Mouse (Mus musculus): ENCODE results near the gene Bcl2. TPM values are rescaled to one million over a fixed set of nuclear protein-coding genes. Genes with fewer than 3 reads are reported as not detected.

Bcl2 gene
- polyA plus RNA-seq (2012; rRNA removed) = 4.5 and 4.7 TPM in 2 replicates

GRCm38 (mm10) chr1:106713621-106714529 lies at the start of gene Bcl2:
Gene Bcl2 (minus strand): TSS chr1:106714274.
- Histone ChIP-seq H3K27ac (ENCODE audit: insufficient read depth, low read length) (peak within 1 kb of the TSS; percentile 64; the same call in 1 of the 2 replicates), H3K4me1 (ENCODE audit: control insufficient read depth, insufficient read depth, low read length) (0 out of 2 replicates have a peak, but pooled peaks cover 1% of the 10 kb centered on the region), H3K4me3 (ENCODE audit: insufficient read depth, low read length) (peak within 1 kb of the TSS; percentile 77)
- TF ChIP-seq POLR2A (IDR thresholded peaks at IDR 0.05; ENCODE audit: extremely low read depth, insufficient read depth, low read length) (no peak), CTCF (IDR thresholded peaks at IDR 0.05; ENCODE audit: extremely low read depth, insufficient read depth, low read length) (no peak)

GRCm38 (mm10) chr1:106760750-106761149 lies 46.7 kb upstream of the Bcl2 start:
- peaks cover 2% of the 10 kb centered on the region; the same call in 1 of the 2 replicates for H3K4me1 ChIP-seq (ENCODE audit: control insufficient read depth, insufficient read depth, low read length)
- TF ChIP-seq POLR2A (IDR thresholded peaks at IDR 0.05; ENCODE audit: extremely low read depth, insufficient read depth, low read length) = no peak
- no peak for TF ChIP-seq CTCF (IDR thresholded peaks at IDR 0.05; ENCODE audit: extremely low read depth, insufficient read depth, low read length)
- no peak overlapping the region for H3K27ac ChIP-seq (ENCODE audit: insufficient read depth, low read length)
- H3K4me3 ChIP-seq (ENCODE audit: insufficient read depth, low read length) = no peak overlapping the region

GRCm38 (mm10) chr1:106759572-106760435 lies 45.7 kb upstream of the Bcl2 start, which contains the start of gene Kdsr:
Gene Kdsr (minus strand): TSS chr1:106759727.
- H3K4me1 ChIP-seq (ENCODE audit: control insufficient read depth, insufficient read depth, low read length) = peaks cover 2% of the 10 kb centered on the region; the same call in 1 of the 2 replicates
- H3K27ac ChIP-seq (ENCODE audit: insufficient read depth, low read length) = peak within 1 kb of the TSS; percentile 19
- peak within 1 kb of the TSS; percentile 70 for H3K4me3 ChIP-seq (ENCODE audit: insufficient read depth, low read length)
- TF ChIP-seq POLR2A (IDR thresholded peaks at IDR 0.05; ENCODE audit: extremely low read depth, insufficient read depth, low read length) (peak; percentile 95), CTCF (IDR thresholded peaks at IDR 0.05; ENCODE audit: extremely low read depth, insufficient read depth, low read length) (no peak)

- H3K27ac ChIP-seq (ENCODE audit: insufficient read depth, low read length) = peak overlapping the region; percentile 19
- peak overlapping the region; percentile 70 for H3K4me3 ChIP-seq (ENCODE audit: insufficient read depth, low read length)
- peaks cover 2% of the 10 kb centered on the region; the same call in 1 of the 2 replicates for H3K4me1 ChIP-seq (ENCODE audit: control insufficient read depth, insufficient read depth, low read length)
- no peak for TF ChIP-seq POLR2A (IDR thresholded peaks at IDR 0.05; ENCODE audit: extremely low read depth, insufficient read depth, low read length)
- no peak for TF ChIP-seq CTCF (IDR thresholded peaks at IDR 0.05; ENCODE audit: extremely low read depth, insufficient read depth, low read length)
Observed at GRCm38 (mm10) chr1:106758734-106759571, 44.9 kb upstream of the Bcl2 start.

DNA sequence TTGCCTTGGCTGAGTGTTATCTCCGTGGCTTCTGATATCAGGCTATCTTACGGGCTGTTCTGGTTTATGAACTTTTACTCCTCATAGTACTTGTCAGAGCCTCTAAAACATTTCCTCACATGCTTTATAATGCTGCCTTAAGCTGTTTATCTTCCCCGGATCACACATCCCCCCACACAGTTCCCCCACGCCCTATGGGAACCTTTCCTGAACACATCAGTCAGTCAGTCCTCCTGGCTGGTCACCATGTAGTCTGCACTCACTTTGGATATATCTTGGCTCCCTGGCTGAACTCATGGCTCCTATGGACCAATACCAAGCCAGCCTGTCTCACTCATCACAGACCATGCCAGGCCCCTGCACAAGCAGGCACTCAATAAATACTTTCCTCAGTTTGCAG lies 42.6 kb upstream of the Bcl2 start:
- Histone ChIP-seq H3K27ac (ENCODE audit: insufficient read depth, low read length) (no peak overlapping the region), H3K4me1 (ENCODE audit: control insufficient read depth, insufficient read depth, low read length) (peaks cover 2% of the 10 kb centered on the region; the same call in 1 of the 2 replicates), H3K4me3 (ENCODE audit: insufficient read depth, low read length) (no peak overlapping the region)
- TF ChIP-seq CTCF (IDR thresholded peaks at IDR 0.05; ENCODE audit: extremely low read depth, insufficient read depth, low read length) (no peak), POLR2A (IDR thresholded peaks at IDR 0.05; ENCODE audit: extremely low read depth, insufficient read depth, low read length) (no peak)

DNA sequence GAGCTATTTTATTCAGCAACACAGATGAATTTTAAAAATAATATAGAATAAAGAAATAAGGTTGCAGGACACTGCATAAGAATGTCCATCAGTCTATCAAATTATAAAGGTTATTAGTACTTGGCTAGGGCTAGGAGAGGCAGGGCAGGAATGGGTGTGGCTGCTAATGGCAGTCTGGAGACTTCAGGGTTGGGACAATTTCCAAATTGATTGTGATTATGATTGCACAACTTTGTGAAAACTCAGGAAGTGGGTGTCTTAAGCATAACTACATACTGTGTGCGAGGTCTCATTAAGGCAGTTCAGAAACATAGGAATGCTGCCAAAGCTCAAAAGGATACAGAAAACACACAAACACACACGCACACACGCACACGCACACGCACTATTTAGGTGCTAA lies 37.9 kb upstream of the Bcl2 start:
- Histone ChIP-seq H3K4me1 (ENCODE audit: control insufficient read depth, insufficient read depth, low read length) (no peaks in the 10 kb centered on the region; the same call in 1 of the 2 replicates), H3K27ac (ENCODE audit: insufficient read depth, low read length) (no peak overlapping the region), H3K4me3 (ENCODE audit: insufficient read depth, low read length) (no peak overlapping the region)
- TF ChIP-seq CTCF (IDR thresholded peaks at IDR 0.05; ENCODE audit: extremely low read depth, insufficient read depth, low read length) (no peak), POLR2A (IDR thresholded peaks at IDR 0.05; ENCODE audit: extremely low read depth, insufficient read depth, low read length) (no peak)

DNA sequence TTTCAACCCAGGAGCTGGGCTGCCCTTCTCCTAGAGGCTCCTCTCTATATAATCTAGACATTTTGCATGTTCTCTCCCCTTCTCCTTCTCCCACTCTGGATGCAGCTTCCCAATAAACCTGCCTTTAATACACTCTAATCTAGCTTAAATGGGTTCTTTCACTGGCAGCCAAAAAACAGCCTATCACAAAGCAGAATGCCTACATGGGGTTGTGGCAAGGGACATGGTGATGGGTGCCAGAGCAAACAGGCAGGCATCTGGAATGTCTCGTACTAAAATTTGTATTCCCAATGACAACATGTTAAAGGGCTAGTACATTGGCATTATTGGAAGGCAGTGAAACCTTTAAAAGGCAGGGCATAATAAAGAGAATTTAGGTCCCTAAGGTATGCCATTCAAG lies 36.6 kb upstream of the Bcl2 start:
- Histone ChIP-seq H3K4me1 (ENCODE audit: control insufficient read depth, insufficient read depth, low read length) (no peaks in the 10 kb centered on the region; the same call in 1 of the 2 replicates), H3K27ac (ENCODE audit: insufficient read depth, low read length) (no peak overlapping the region), H3K4me3 (ENCODE audit: insufficient read depth, low read length) (no peak overlapping the region)
- TF ChIP-seq CTCF (IDR thresholded peaks at IDR 0.05; ENCODE audit: extremely low read depth, insufficient read depth, low read length) (no peak), POLR2A (IDR thresholded peaks at IDR 0.05; ENCODE audit: extremely low read depth, insufficient read depth, low read length) (no peak)

DNA sequence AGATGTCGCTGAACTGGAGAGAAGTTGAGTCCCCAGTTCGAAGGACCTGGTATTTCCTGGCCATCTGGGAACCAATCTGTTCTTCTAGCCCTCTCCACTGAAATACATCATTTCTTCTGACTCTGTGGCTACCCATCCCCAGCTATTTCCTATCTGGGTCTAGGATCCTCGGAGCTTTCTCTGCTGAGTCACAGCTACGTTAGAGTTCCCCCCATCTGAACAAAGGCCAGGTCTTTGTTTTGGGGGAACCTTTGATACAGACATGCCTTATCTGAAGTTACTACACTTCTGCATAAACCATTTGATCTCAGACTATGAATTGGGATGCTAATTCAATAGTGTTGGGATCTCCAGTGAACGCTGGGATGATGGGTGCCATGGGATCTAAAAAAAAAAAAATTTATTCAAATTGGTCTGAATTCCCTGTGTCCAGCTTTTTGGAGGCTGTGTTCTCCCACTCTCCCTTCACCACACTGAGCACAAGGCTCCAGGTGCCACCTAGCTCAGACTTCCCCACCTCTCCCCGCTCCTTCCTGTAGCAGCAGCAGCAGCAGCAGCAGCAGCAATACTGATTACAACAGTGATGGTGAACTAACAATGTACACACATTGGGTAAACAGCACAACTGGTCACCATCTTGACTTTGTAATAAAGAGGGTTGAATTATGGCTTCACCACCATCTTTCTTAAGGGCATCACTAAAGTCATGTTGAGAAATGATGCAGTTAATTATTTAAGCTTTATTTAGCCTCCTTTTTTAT lies 34.7 kb upstream of the Bcl2 start:
- no peak for TF ChIP-seq CTCF (IDR thresholded peaks at IDR 0.05; ENCODE audit: extremely low read depth, insufficient read depth, low read length)
- TF ChIP-seq POLR2A (IDR thresholded peaks at IDR 0.05; ENCODE audit: extremely low read depth, insufficient read depth, low read length) = no peak
- Histone ChIP-seq H3K27ac (ENCODE audit: insufficient read depth, low read length) (no peak overlapping the region), H3K4me3 (ENCODE audit: insufficient read depth, low read length) (no peak overlapping the region), H3K4me1 (ENCODE audit: control insufficient read depth, insufficient read depth, low read length) (no peaks in the 10 kb centered on the region; the same call in 1 of the 2 replicates)
